Mouse (Mus musculus) spleen, adult 2 months (tissue): ENCODE results near the gene Gse1.

ENCODE experiments used
- CTCF ChIP-seq: fragments of 200-500 bp; IDR thresholded peaks from 2 replicates; pipeline ENCODE4 v1.5.1; 2011; ENCODE audit warnings: mild to moderate bottlenecking, inconsistent platforms; ENCODE audit not compliant: insufficient read depth, insufficient read length, insufficient replicate concordance; ENCODE audit errors: extremely low read depth
- POLR2A ChIP-seq: fragments of 200-500 bp; IDR thresholded peaks from 2 replicates; pipeline ENCODE4 v1.6.1; 2011; ENCODE audit warnings: low read depth, low read length, inconsistent platforms

DNA sequence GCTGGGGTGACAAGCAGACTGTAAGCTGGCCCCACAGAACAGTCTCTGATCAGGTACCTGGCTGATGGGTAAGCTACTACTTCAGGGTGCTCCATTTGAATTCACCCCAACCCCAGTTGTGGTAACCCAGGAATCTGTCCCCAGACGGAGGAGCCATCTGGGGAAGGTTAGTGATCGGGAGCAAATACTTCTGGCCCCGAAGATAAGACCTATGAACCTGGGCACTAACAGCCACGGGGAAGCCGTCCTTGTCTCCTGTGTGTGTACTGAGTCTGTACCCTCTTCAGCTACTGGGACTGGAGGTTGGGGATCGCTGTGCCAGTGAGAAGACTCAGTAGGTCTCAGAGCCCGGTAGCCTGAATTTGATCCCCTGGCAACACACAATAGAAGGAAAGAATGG is 173.5 kb downstream of the Gse1 start:
- TF ChIP-seq POLR2A, result no peak
- TF ChIP-seq CTCF, result no peak
